ENCODE assay signal across 32 mouse cellular contexts in genomic region chr7:127157548-127157947, GRCm38 (mm10). TPM values are rescaled to one million over a fixed set of nuclear protein-coding genes. Genes with fewer than 3 reads are reported as not detected.
DNase-seq lines count a peak whose midpoint lies in the region; ATAC-seq and TF ChIP-seq lines count a peak whose summit lies in the region.
"Had no signal": no experiment of that assay in that cellular context is flagged by ENCODE, and none has a peak within 500 bp of the region (broad histone marks: within the 10 kb centered on the region; RNA-seq: fewer than 3 reads in every experiment).

No protein-coding gene starts in this region.

- H3K36me3 ChIP-seq in MEL (ENCODE audit: control insufficient read depth in 1 of 2, insufficient read depth in 2 of 2, low read length in 2 of 2), result peaks cover 0 to 12% of the 10 kb centered on the region in 2 experiments; a peak in 2 of 4 replicates
- no peaks in the 10 kb centered on the region for H3K36me3 ChIP-seq in hindbrain, embryonic 14.5 days (replicated peaks; ENCODE audit: control insufficient read depth, insufficient read depth)
- H3K36me3 ChIP-seq: heart, embryonic 13.5 days; limb, embryonic 12.5 days; liver, embryonic 15.5 days; midbrain, embryonic 13.5 days; neural tube, embryonic 15.5 days had no signal

- H3K4me1 ChIP-seq in MEL (ENCODE audit: control insufficient read depth in 1 of 2, insufficient read depth in 2 of 2, low read length in 2 of 2), result peaks cover 3 to 14% of the 10 kb centered on the region in 2 experiments; a peak in 3 of 4 replicates
- H3K4me1 ChIP-seq in hindbrain, embryonic 14.5 days (replicated peaks; ENCODE audit: control insufficient read depth, insufficient read depth, low read length), result no peaks in the 10 kb centered on the region
- H3K4me1 ChIP-seq: limb, embryonic 12.5 days; midbrain, embryonic 13.5 days; neural tube, embryonic 15.5 days had no signal

- peak; percentile 96 for DNase-seq in heart, adult 11 months
- DNase-seq in heart, postnatal 25 days (ENCODE audit: low spot score), result no peak
- peak; percentile 64 for DNase-seq in 3134 (ENCODE audit: extremely low read depth, insufficient read length, low spot score)
- no peak for DNase-seq in MEL (ENCODE audit: low read depth, low spot score)
- DNase-seq in fibroblast of lung, adult 2 months (ENCODE audit: low read depth), result peak; percentile 46
- no peak for DNase-seq in right cerebral cortex, postnatal 14 days
- DNase-seq in hindbrain, embryonic 14.5 days (ENCODE audit: low spot score), result no peak
- no peak for DNase-seq in right cerebral cortex, postnatal 25 days
- DNase-seq: B cell, adult 2 months; cerebellum, adult 8-10 months; cerebellum, postnatal 25 days; gastrocnemius, adult 2 months; gastrocnemius, postnatal 36 days; heart, postnatal 10 days; kidney, adult 9 months; kidney, postnatal 14 days; layer of hippocampus, adult 9-11 months; lung, embryonic 14.5 days; lung, postnatal 36 days; right cerebral cortex, postnatal 4 days; thymus, adult 2 months; thymus, postnatal 36 days had no signal

- no peak for TF ChIP-seq RAD21 in MEL (IDR thresholded peaks at IDR 0.05; ENCODE audit: low read depth, low read length)

- H3K4me3 ChIP-seq in MEL (ENCODE audit: control insufficient read depth in 1 of 2, insufficient read depth in 1 of 2, low read depth in 2 of 2, low read length in 2 of 2), result no peak overlapping the region
- no peak overlapping the region for H3K4me3 ChIP-seq in hindbrain, embryonic 14.5 days (replicated peaks; ENCODE audit: low read length)
- H3K4me3 ChIP-seq: gastrocnemius, adult 2 months; heart, embryonic 13.5 days; limb, embryonic 12.5 days; liver, embryonic 15.5 days; midbrain, embryonic 13.5 days; neural tube, embryonic 15.5 days had no signal

- peak; percentile 17 to 48; a peak in 1 of 4 replicates for TF ChIP-seq EP300 in MEL (IDR thresholded peaks at IDR 0.05; ENCODE audit: low read depth in 1 of 2, low read length in 2 of 2)

- H3K9ac ChIP-seq in MEL (ENCODE audit: control insufficient read depth, low read depth, low read length, poor library complexity, severe bottlenecking), result no peak overlapping the region
- no peak overlapping the region for H3K9ac ChIP-seq in hindbrain, embryonic 14.5 days
- H3K9ac ChIP-seq: heart, embryonic 13.5 days; limb, embryonic 12.5 days; liver, embryonic 15.5 days; lung, embryonic 14.5 days; midbrain, embryonic 13.5 days; neural tube, embryonic 15.5 days had no signal

- intact Hi-C loops in heart, postnatal 25 days (cut with DNase I), result no loop called here

- ATAC-seq in hindbrain, embryonic 14.5 days (ENCODE audit: low FRiP score), result no peak
- ATAC-seq: forebrain, embryonic 16.5 days; intestine, postnatal 0 days; midbrain, embryonic 13.5 days had no signal

- no peak for TF ChIP-seq POLR2A in MEL (IDR thresholded peaks at IDR 0.05; ENCODE audit: control insufficient read depth in 1 of 2, insufficient read depth in 1 of 2, low read depth in 1 of 2, low read length in 2 of 2, poor library complexity in 1 of 2)

- H3K9me3 ChIP-seq in MEL (replicated peaks; ENCODE audit: insufficient read depth, low read length), result no peaks in the 10 kb centered on the region
- H3K9me3 ChIP-seq in hindbrain, embryonic 14.5 days (ENCODE audit: control insufficient read depth, low read length), result no peaks in the 10 kb centered on the region
- H3K9me3 ChIP-seq: limb, embryonic 12.5 days; liver, embryonic 15.5 days; midbrain, embryonic 13.5 days; neural tube, embryonic 15.5 days had no signal

- no peaks in the 10 kb centered on the region for H3K79me2 ChIP-seq in MEL (ENCODE audit: control insufficient read depth, insufficient read depth, low read length, poor library complexity)

- 89% methylated on average over 4 of the region's 4 CpGs for WGBS in hindbrain, embryonic 14.5 days

- H3K4me2 ChIP-seq in hindbrain, embryonic 14.5 days (replicated peaks), result no peak overlapping the region
- H3K4me2 ChIP-seq: heart, embryonic 13.5 days; limb, embryonic 12.5 days; liver, embryonic 15.5 days; lung, embryonic 14.5 days; midbrain, embryonic 13.5 days; neural tube, embryonic 15.5 days had no signal

- no peak overlapping the region for H3K27ac ChIP-seq in MEL (ENCODE audit: control insufficient read depth, low read depth, low read length)
- no peak overlapping the region for H3K27ac ChIP-seq in hindbrain, embryonic 14.5 days
- H3K27ac ChIP-seq: gastrocnemius, adult 2 months; heart, embryonic 13.5 days; limb, embryonic 12.5 days; liver, embryonic 15.5 days; midbrain, embryonic 13.5 days; neural tube, embryonic 15.5 days; stomach, postnatal 0 days had no signal

- no peak for TF ChIP-seq CTCF in MEL (IDR thresholded peaks at IDR 0.05 in 2 of 3, conservative IDR thresholded peaks at IDR 0.05 in 1 of 3; ENCODE audit: control insufficient read depth in 1 of 3, insufficient read depth in 1 of 3, low read depth in 2 of 3, low read length in 3 of 3, poor library complexity in 1 of 3, severe bottlenecking in 1 of 3)

- no peaks in the 10 kb centered on the region for H3K27me3 ChIP-seq in MEL (ENCODE audit: control insufficient read depth in 1 of 2, insufficient read depth in 2 of 2, low read length in 2 of 2)
- H3K27me3 ChIP-seq in hindbrain, embryonic 14.5 days (ENCODE audit: control insufficient read depth, insufficient read depth, low read length), result no peaks in the 10 kb centered on the region
- H3K27me3 ChIP-seq: CH12.LX; heart, embryonic 13.5 days; limb, embryonic 12.5 days; liver, embryonic 15.5 days; midbrain, embryonic 13.5 days; neural tube, embryonic 15.5 days had no signal

TF ChIP-seq in MEL, 35 proteins besides CTCF, POLR2A, EP300 and RAD21:
- TF ChIP-seq NRF1 (IDR thresholded peaks at IDR 0.05; ENCODE audit: insufficient read depth, low read depth, low read length, poor library complexity, severe bottlenecking) (no peak), ETS1 (IDR thresholded peaks at IDR 0.05; ENCODE audit: low read depth, low read length) (peak; percentile 77), TAL1 (IDR thresholded peaks at IDR 0.05; ENCODE audit: low read length) (peak; percentile 40; the same call in 1 of the 2 replicates), GATA1 (IDR thresholded peaks at IDR 0.05; ENCODE audit: low read depth, low read length) (0 out of 2 replicates have a peak, but pooled peaks have one; percentile 31), TCF12 (IDR thresholded peaks at IDR 0.05; ENCODE audit: low read depth, low read length) (0 out of 2 replicates have a peak, but pooled peaks have one; percentile 9), SIN3A (IDR thresholded peaks at IDR 0.05; ENCODE audit: low read length) (no peak)

RNA-seq across cellular contexts. Expression of gene Spn, which starts 19.9 kb away (rescaled TPM):
- total RNA-seq in heart, postnatal 25 days (2021), result under 1 TPM; 0.36 to 0.56 TPM
- total RNA-seq in MEL (2012; rRNA removed), result 169 and 182 TPM in 2 replicates
- polyA plus RNA-seq in MEL (2012; ENCODE audit: insufficient read depth in 1 of 2, insufficient read length in 2 of 2, low read depth in 1 of 2, low replicate concordance in 2 of 2, missing spikeins in 1 of 2), result 100 to 1,000 TPM; 135 to 184 TPM
- not detected in 2 replicates for polyA plus RNA-seq in hindbrain, embryonic 14.5 days (2014; fragmentation: Nextera tagmentation; extraction: Ambion mirVana)
- polyA plus RNA-seq: embryonic facial prominence, embryonic 11.5 days; limb, embryonic 12.5 days; lung, embryonic 14.5 days had no signal

RNA-seq across cellular contexts. Expression of gene Qprt, which starts 35.5 kb away (rescaled TPM):
- total RNA-seq in heart, postnatal 25 days (2021), result not detected
- 2.5 and 2.7 TPM in 2 replicates for total RNA-seq in MEL (2012; rRNA removed)
- polyA plus RNA-seq in MEL (2012; ENCODE audit: insufficient read depth in 1 of 2, insufficient read length in 2 of 2, low read depth in 1 of 2, low replicate concordance in 2 of 2, missing spikeins in 1 of 2), result 1 to 10 TPM in 1 of 2 experiments, not detected in 1; 3.7 TPM
- polyA plus RNA-seq in hindbrain, embryonic 14.5 days (2014; fragmentation: Nextera tagmentation; extraction: Ambion mirVana), result 0.55 and 0.87 TPM in 2 replicates

RNA-seq across cellular contexts. Expression of gene Cd2bp2, which starts 38.3 kb away (rescaled TPM):
- total RNA-seq in heart, postnatal 25 days (2021), result 10 to 100 TPM; 35.6 to 38.1 TPM
- 55.6 and 64.8 TPM in 2 replicates for total RNA-seq in MEL (2012; rRNA removed)
- polyA plus RNA-seq in MEL (2012; ENCODE audit: insufficient read depth in 1 of 2, insufficient read length in 2 of 2, low read depth in 1 of 2, low replicate concordance in 2 of 2, missing spikeins in 1 of 2), result 10 to 100 TPM in 1 of 2 experiments, not detected in 1; 56.7 TPM
- polyA plus RNA-seq in hindbrain, embryonic 14.5 days (2014; fragmentation: Nextera tagmentation; extraction: Ambion mirVana), result 63.7 and 64.9 TPM in 2 replicates

RNA-seq across cellular contexts. Expression of gene Tbc1d10b, which starts 50.7 kb away (rescaled TPM):
- total RNA-seq in heart, postnatal 25 days (2021), result 10 to 100 TPM; 28.8 to 29.1 TPM
- 37.4 and 43.3 TPM in 2 replicates for total RNA-seq in MEL (2012; rRNA removed)
- 10 to 100 TPM in 1 of 2 experiments, not detected in 1; 70.3 TPM for polyA plus RNA-seq in MEL (2012; ENCODE audit: insufficient read depth in 1 of 2, insufficient read length in 2 of 2, low read depth in 1 of 2, low replicate concordance in 2 of 2, missing spikeins in 1 of 2)
- 24.6 and 33.0 TPM in 2 replicates for polyA plus RNA-seq in hindbrain, embryonic 14.5 days (2014; fragmentation: Nextera tagmentation; extraction: Ambion mirVana)

RNA-seq across cellular contexts. Expression of gene Mylpf, which starts 51.1 kb away (rescaled TPM):
- 1 to 10 TPM in 1 of 2 experiments, under 1 TPM in 1; 0.99 to 2.9 TPM for total RNA-seq in heart, postnatal 25 days (2021)
- 8.3 and 11.2 TPM in 2 replicates for total RNA-seq in MEL (2012; rRNA removed)
- 1 to 10 TPM in 1 of 2 experiments, not detected in 1; 9.1 TPM for polyA plus RNA-seq in MEL (2012; ENCODE audit: insufficient read depth in 1 of 2, insufficient read length in 2 of 2, low read depth in 1 of 2, low replicate concordance in 2 of 2, missing spikeins in 1 of 2)
- 2.2 and 2.8 TPM in 2 replicates for polyA plus RNA-seq in hindbrain, embryonic 14.5 days (2014; fragmentation: Nextera tagmentation; extraction: Ambion mirVana)

Comparison
In these comparisons a context has a peak if more than half of its experiments do, and no peak if none do; other contexts are left out.
1. DNase-seq: peak in heart, adult 11 months (single experiment), 3134 (single experiment) and fibroblast of lung, adult 2 months (single experiment); none in heart, postnatal 25 days (single experiment), MEL (single experiment), right cerebral cortex, postnatal 14 days (single experiment), hindbrain, embryonic 14.5 days (single experiment) and right cerebral cortex, postnatal 25 days (single experiment).
2. RNA of gene Spn, which starts 19.9 kb away (total RNA-seq): 169 to 182 TPM in MEL; 0.36 to 0.56 TPM in heart, postnatal 25 days; every median in the first group is over 100 times any median in the second.